Mouse (Mus musculus): Measurements from ENCODE around the gene Klrc2. TPM values are rescaled to one million over a fixed set of nuclear protein-coding genes. Genes with fewer than 3 reads are reported as not detected.
"Not testable (repeated sequence)": the region's sequence is repeated elsewhere in the genome, so short reads cannot be mapped to it uniquely, and the experiment has no call there.

Gene Klrc2
- 0.74 and 0.88 TPM in 2 replicates for polyA plus RNA-seq (2012; rRNA removed)

DNA sequence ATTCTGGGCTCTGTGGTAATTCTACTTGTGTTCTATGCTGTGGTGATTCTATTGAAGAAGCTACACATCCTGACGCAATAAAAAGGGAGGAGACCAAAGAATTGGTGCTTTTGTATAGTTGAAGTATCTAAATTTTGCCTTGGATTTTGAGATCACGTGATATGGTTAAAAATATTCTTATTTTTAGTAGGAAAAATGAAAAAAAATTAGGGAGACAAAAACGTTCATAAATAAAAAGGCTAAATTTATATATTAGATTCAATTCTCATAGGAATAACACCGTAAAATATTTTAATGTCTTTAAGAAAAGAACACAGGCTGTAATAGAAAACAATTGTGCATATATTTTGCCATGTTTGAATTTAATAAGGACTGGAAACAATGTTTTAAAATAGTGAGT lies at the start of gene Klrc2:
TSS of gene Klrc2 (minus strand) at position 101 of the 400 bp plus-strand sequence.
- not testable (repeated sequence) for DNase-seq (ENCODE audit: low read depth in 1 of 2, low spot score in 2 of 2); H3K4me3 ChIP-seq (ENCODE audit: extremely low read depth, insufficient read depth, insufficient read length); H3K27ac ChIP-seq (ENCODE audit: insufficient read depth, low read length); H3K27me3 ChIP-seq (ENCODE audit: control insufficient read depth, insufficient read depth, low read length); H3K36me3 ChIP-seq (ENCODE audit: control insufficient read depth, insufficient read depth, low read length); H3K4me1 ChIP-seq (ENCODE audit: control insufficient read depth, insufficient read depth, insufficient read length)
- WGBS: 88% methylated on average over 4 of the region's 4 CpGs

DNA sequence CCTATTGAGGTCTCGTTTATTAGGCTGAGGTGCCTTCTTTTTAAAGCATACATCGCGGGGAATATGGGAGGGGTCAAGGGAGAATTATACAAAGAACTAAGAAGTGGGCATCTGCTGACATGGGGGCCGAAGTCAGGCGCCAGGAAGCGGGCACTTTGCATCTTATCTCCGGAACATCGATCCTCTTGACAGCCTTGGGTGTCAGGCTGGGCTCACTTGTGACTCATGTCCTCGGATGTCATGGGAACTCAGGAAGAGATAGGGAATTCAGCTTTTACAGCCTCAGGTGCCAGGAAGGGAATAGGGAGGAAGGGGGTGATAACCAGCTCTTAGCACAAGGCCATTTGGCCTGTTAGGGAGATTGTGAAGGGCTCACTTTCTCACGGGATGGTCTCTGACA lies 30.9 kb upstream of the Klrc2 start:
- not testable (repeated sequence) for DNase-seq (ENCODE audit: low read depth in 1 of 2, low spot score in 2 of 2); H3K4me1 ChIP-seq (ENCODE audit: control insufficient read depth, insufficient read depth, insufficient read length); H3K4me3 ChIP-seq (ENCODE audit: extremely low read depth, insufficient read depth, insufficient read length); H3K36me3 ChIP-seq (ENCODE audit: control insufficient read depth, insufficient read depth, low read length); H3K27me3 ChIP-seq (ENCODE audit: control insufficient read depth, insufficient read depth, low read length); H3K27ac ChIP-seq (ENCODE audit: insufficient read depth, low read length)
- whole genome bisulfite sequencing: 83% methylated on average over 10 of the region's 10 CpGs

GRCm38 (mm10) chr6:129680379-129680778 lies 19.9 kb upstream of the Klrc2 start:
- H3K36me3 ChIP-seq (ENCODE audit: control insufficient read depth, insufficient read depth, low read length): no peaks in the 10 kb centered on the region
- H3K27me3 ChIP-seq (ENCODE audit: control insufficient read depth, insufficient read depth, low read length): no peaks in the 10 kb centered on the region
- H3K27ac ChIP-seq (ENCODE audit: insufficient read depth, low read length): no peak overlapping the region
- H3K4me1 ChIP-seq (ENCODE audit: control insufficient read depth, insufficient read depth, insufficient read length): no peaks in the 10 kb centered on the region
- H3K4me3 ChIP-seq (ENCODE audit: extremely low read depth, insufficient read depth, insufficient read length): no peak overlapping the region
- WGBS: 8% methylated on average over 1 of the region's 1 CpGs
- DNase-seq (ENCODE audit: low read depth in 1 of 2, low spot score in 2 of 2): peak; percentile 7 to 27
- TF ChIP-seq CTCF (IDR thresholded peaks at IDR 0.05; ENCODE audit: extremely low read depth, insufficient read depth, insufficient read length, insufficient replicate concordance) (no peak), POLR2A (IDR thresholded peaks at IDR 0.05; ENCODE audit: low read depth, low read length) (no peak)

DNA sequence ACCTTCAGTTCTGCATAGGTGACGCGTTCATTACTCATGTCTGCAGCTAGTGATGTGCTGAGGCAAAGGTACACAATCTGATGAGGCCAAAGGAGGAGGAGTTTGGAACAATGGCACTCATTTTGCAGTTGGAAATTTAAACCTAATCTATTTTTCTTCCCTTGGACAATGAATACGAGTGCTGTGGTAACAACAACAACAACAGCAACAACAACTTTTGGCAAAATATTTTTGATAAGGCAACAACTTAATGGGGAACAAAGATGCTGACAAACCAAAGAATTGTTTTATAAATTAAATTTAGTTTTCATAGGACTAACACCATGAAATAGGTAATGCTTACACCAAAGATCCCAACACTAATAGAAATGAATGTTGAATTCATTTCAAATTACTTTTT lies 18.4 kb upstream of the Klrc2 start, which contains the start of gene Klrc1:
TSS of gene Klrc1 (minus strand) at position 101 of the 400 bp plus-strand sequence.
- Histone ChIP-seq H3K36me3 (ENCODE audit: control insufficient read depth, insufficient read depth, low read length) (no peaks in the 10 kb centered on the region), H3K4me3 (ENCODE audit: extremely low read depth, insufficient read depth, insufficient read length) (no peak within 1 kb of the TSS), H3K4me1 (ENCODE audit: control insufficient read depth, insufficient read depth, insufficient read length) (no peaks in the 10 kb centered on the region), H3K27ac (ENCODE audit: insufficient read depth, low read length) (no peak within 1 kb of the TSS), H3K27me3 (ENCODE audit: control insufficient read depth, insufficient read depth, low read length) (no peaks in the 10 kb centered on the region)
- TF ChIP-seq CTCF (IDR thresholded peaks at IDR 0.05; ENCODE audit: extremely low read depth, insufficient read depth, insufficient read length, insufficient replicate concordance) (no peak), POLR2A (IDR thresholded peaks at IDR 0.05; ENCODE audit: low read depth, low read length) (no peak)
- 87% methylated on average over 3 of the region's 3 CpGs for WGBS
- no peak for DNase-seq (ENCODE audit: low read depth in 1 of 2, low spot score in 2 of 2)

DNA sequence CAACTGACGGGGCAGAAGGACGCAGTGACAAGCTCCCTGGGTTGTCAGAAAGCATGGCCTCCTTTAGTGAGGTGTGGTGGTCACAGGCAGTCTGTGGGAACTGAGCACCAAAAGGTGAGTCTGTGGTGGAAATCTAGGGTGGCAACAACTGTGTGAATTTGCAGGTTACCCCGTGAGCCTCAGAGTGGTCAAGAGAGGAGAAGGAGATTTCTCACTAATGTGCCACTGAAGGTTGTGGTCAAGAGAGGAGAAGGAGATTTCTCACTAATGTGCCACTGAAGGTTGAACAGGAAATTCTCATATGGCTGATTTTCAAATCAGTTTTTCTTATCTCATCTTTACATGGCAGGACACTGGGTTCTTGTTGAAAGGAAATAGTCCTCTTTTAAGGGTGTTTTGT lies 812 bp upstream of the Klrc2 start:
- H3K27me3 ChIP-seq (ENCODE audit: control insufficient read depth, insufficient read depth, low read length); H3K36me3 ChIP-seq (ENCODE audit: control insufficient read depth, insufficient read depth, low read length); H3K27ac ChIP-seq (ENCODE audit: insufficient read depth, low read length); H3K4me1 ChIP-seq (ENCODE audit: control insufficient read depth, insufficient read depth, insufficient read length); H3K4me3 ChIP-seq (ENCODE audit: extremely low read depth, insufficient read depth, insufficient read length); DNase-seq (ENCODE audit: low read depth in 1 of 2, low spot score in 2 of 2): not testable (repeated sequence)
- WGBS: 0% methylated on average over 1 of the region's 3 CpGs

DNA sequence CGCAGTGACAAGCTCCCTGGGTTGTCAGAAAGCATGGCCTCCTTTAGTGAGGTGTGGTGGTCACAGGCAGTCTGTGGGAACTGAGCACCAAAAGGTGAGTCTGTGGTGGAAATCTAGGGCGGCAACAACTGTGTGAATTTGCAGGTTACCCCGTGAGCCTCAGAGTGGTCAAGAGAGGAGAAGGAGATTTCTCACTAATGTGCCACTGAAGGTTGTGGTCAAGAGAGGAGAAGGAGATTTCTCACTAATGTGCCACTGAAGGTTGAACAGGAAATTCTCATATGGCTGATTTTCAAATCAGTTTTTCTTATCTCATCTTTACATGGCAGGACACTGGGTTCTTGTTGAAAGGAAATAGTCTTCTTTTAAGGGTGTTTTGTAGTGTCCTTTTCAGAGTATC lies 16.4 kb downstream of the Klrc2 start:
- H3K4me1 ChIP-seq (ENCODE audit: control insufficient read depth, insufficient read depth, insufficient read length); DNase-seq (ENCODE audit: low read depth in 1 of 2, low spot score in 2 of 2); H3K27ac ChIP-seq (ENCODE audit: insufficient read depth, low read length); H3K36me3 ChIP-seq (ENCODE audit: control insufficient read depth, insufficient read depth, low read length); H3K4me3 ChIP-seq (ENCODE audit: extremely low read depth, insufficient read depth, insufficient read length); H3K27me3 ChIP-seq (ENCODE audit: control insufficient read depth, insufficient read depth, low read length): not testable (repeated sequence)
- WGBS: 50% methylated on average over 1 of the region's 3 CpGs

DNA sequence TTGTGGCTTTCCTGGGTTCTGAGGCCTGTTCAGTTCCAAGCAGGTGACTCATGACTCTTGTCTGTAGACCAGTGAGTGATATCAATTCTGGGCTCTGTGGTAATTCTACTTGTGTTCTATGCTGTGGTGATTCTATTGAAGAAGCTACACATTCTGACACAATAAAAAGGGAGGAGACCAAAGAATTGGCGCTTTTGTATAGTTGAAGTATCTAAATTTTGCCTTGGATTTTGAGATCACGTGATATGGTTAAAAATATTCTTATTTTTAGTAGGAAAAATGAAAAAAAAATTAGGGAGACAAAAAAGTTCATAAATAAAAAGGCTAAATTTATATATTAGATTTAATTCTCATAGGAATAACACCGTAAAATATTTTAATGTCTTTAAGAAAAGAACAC lies 17.3 kb downstream of the Klrc2 start, which contains the start of gene Klrc3:
TSS of gene Klrc3 (minus strand) at position 101 of the 400 bp plus-strand sequence.
- not testable (repeated sequence) for DNase-seq (ENCODE audit: low read depth in 1 of 2, low spot score in 2 of 2); H3K4me1 ChIP-seq (ENCODE audit: control insufficient read depth, insufficient read depth, insufficient read length); H3K4me3 ChIP-seq (ENCODE audit: extremely low read depth, insufficient read depth, insufficient read length); H3K27me3 ChIP-seq (ENCODE audit: control insufficient read depth, insufficient read depth, low read length); H3K27ac ChIP-seq (ENCODE audit: insufficient read depth, low read length); H3K36me3 ChIP-seq (ENCODE audit: control insufficient read depth, insufficient read depth, low read length)
- 86% methylated on average over 3 of the region's 3 CpGs for WGBS

- H3K27ac ChIP-seq (ENCODE audit: insufficient read depth, low read length); H3K4me3 ChIP-seq (ENCODE audit: extremely low read depth, insufficient read depth, insufficient read length); H3K4me1 ChIP-seq (ENCODE audit: control insufficient read depth, insufficient read depth, insufficient read length); DNase-seq (ENCODE audit: low read depth in 1 of 2, low spot score in 2 of 2); H3K36me3 ChIP-seq (ENCODE audit: control insufficient read depth, insufficient read depth, low read length); H3K27me3 ChIP-seq (ENCODE audit: control insufficient read depth, insufficient read depth, low read length): not testable (repeated sequence)
- WGBS: 35% methylated on average over 2 of the region's 2 CpGs
These were observed 29.4 kb downstream of the Klrc2 start for GRCm38 (mm10) chr6:129631046-129631445.
